Mouse (Mus musculus) liver, postnatal 0 days (tissue): ENCODE results near the gene Pif1.

Source experiments
- CTCF ChIP-seq: sonication (generic); IDR thresholded peaks from 2 replicates; pipeline ENCODE4 v1.5.1; 2016; ENCODE audit warnings: antibody characterized with exemption, low read depth
- EP300 ChIP-seq: IDR thresholded peaks from 2 replicates; pipeline ENCODE4 v1.6.1; 2016; ENCODE audit warnings: antibody characterized with exemption, low read depth, mild to moderate bottlenecking

DNA sequence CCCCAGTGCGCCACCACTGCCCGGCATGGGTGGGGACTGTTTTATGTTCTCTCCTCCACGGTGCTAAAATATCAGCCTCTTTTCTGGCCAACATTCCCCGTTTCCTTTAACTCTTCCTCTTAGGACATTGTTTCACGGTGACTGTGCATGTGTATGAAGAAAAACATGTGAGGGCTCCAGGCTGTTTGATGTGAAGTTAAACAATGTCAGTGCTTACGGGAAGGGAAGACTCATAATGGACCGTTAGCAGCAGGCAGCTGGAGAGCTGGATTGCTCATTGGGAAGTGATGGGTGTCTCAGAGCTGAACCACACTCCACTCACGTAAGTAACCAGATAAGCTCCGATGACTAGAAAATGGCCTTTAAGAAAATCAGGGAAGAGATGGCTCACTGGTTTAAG lies 47.3 kb upstream of the Pif1 start:
- TF ChIP-seq CTCF (no peak), EP300 (no peak)
